Mouse (Mus musculus) MEL (cell line): Measurements from ENCODE around the gene Dpf3. TPM values are rescaled to one million over a fixed set of nuclear protein-coding genes. Genes with fewer than 3 reads are reported as not detected.
A peak's percentile ranks its signal among the peaks of the same experiment; 100 is the strongest.

Source experiments
- DNase-seq: peaks from one replicate; pipeline ENCODE4 v3.0.0; 2011; ENCODE audit warnings: low read depth, low spot score
- H3K27ac ChIP-seq: 2 replicates; pipeline ENCODE4 v1.5.1; 2012; ENCODE audit warnings: low read depth, mild to moderate bottlenecking, control low read depth, low read length, moderate library complexity; ENCODE audit not compliant: control insufficient read depth
- H3K27me3 ChIP-seq, 2 experiments: fragments of 150-350 bp in 1 of 2; sonication (generic) in 1 of 2; 2 replicates each; pipeline ENCODE4 v1.6.1; 2012; ENCODE audit warnings: low read length in 2 of 2, mild to moderate bottlenecking in 2 of 2, improper control_type of control experiment in 1 of 2, moderate library complexity in 1 of 2; ENCODE audit not compliant: insufficient read depth in 2 of 2, control insufficient read depth in 1 of 2
- H3K36me3 ChIP-seq, 2 experiments: 2 replicates each; pipeline ENCODE4 v1.6.1; 2012 to 2014; ENCODE audit warnings: low read length in 2 of 2, improper control_type of control experiment in 1 of 2, inconsistent platforms in 1 of 2, mild to moderate bottlenecking in 1 of 2; ENCODE audit not compliant: insufficient read depth in 2 of 2, control insufficient read depth in 1 of 2
- H3K4me1 ChIP-seq, 2 experiments: fragments of 150-350 bp in 1 of 2; sonication (generic) in 1 of 2; 2 replicates each; pipeline ENCODE4 v1.6.1; 2012; ENCODE audit warnings: low read length in 2 of 2, improper control_type of control experiment in 1 of 2, mild to moderate bottlenecking in 1 of 2; ENCODE audit not compliant: insufficient read depth in 2 of 2, control insufficient read depth in 1 of 2
- H3K4me3 ChIP-seq, 2 experiments: fragments of 150-350 bp in 1 of 2; sonication (generic) in 1 of 2; 2 replicates each; pipeline ENCODE4 v1.5.1; 2012; ENCODE audit warnings: low read depth in 2 of 2, low read length in 2 of 2, mild to moderate bottlenecking in 2 of 2, moderate library complexity in 2 of 2, control low read depth in 1 of 2, improper control_type of control experiment in 1 of 2; ENCODE audit not compliant: control insufficient read depth in 1 of 2, insufficient read depth in 1 of 2
- H3K79me2 ChIP-seq: 2 replicates; pipeline ENCODE4 v1.6.1; 2012; ENCODE audit warnings: mild to moderate bottlenecking, low read length, moderate library complexity; ENCODE audit not compliant: control insufficient read depth, poor library complexity, insufficient read depth
- H3K9ac ChIP-seq: 2 replicates; pipeline ENCODE4 v1.6.1; 2012; ENCODE audit warnings: low read depth, mild to moderate bottlenecking, control low read depth, low read length, moderate library complexity; ENCODE audit not compliant: control insufficient read depth, poor library complexity, severe bottlenecking
- H3K9me3 ChIP-seq: fragments of 150-350 bp; sonication (generic); replicated peaks from 2 replicates; pipeline ENCODE4 v1.6.1; 2012; ENCODE audit warnings: mild to moderate bottlenecking, low read length, improper control_type of control experiment, moderate library complexity; ENCODE audit not compliant: insufficient read depth
- BHLHE40 ChIP-seq: IDR thresholded peaks from 2 replicates; pipeline ENCODE4 v1.6.1; 2012; ENCODE audit warnings: low read depth, mild to moderate bottlenecking, inconsistent platforms, low read length, improper control_type of control experiment, borderline replicate concordance
- CHD1 ChIP-seq: IDR thresholded peaks from 2 replicates; pipeline ENCODE4 v1.6.1; 2012; ENCODE audit warnings: low read depth, mild to moderate bottlenecking, inconsistent platforms, low read length, improper control_type of control experiment
- CTCF ChIP-seq, 3 experiments: IDR thresholded peaks in 2 of 3; conservative IDR thresholded peaks in 1 of 3; 2 replicates each; pipeline ENCODE4 v1.5.1; 2011 to 2012; ENCODE audit warnings: low read length in 3 of 3, low read depth in 2 of 3, mild to moderate bottlenecking in 2 of 3, improper control_type of control experiment in 1 of 3, inconsistent platforms in 1 of 3, mixed read lengths in 1 of 3, moderate library complexity in 1 of 3; ENCODE audit not compliant: control insufficient read depth in 1 of 3, insufficient read depth in 1 of 3, poor library complexity in 1 of 3, severe bottlenecking in 1 of 3
- E2F4 ChIP-seq: IDR thresholded peaks from 2 replicates; pipeline ENCODE4 v1.6.1; 2011; ENCODE audit warnings: low read depth, low read length, improper control_type of control experiment, borderline replicate concordance
- EP300 ChIP-seq, 2 experiments: IDR thresholded peaks; 2 replicates each; pipeline ENCODE4 v1.6.1; 2011; ENCODE audit warnings: improper control_type of control experiment in 2 of 2, low read length in 2 of 2, low read depth in 1 of 2, mild to moderate bottlenecking in 1 of 2
- GATA1 ChIP-seq: IDR thresholded peaks from 2 replicates; pipeline ENCODE4 v1.6.1; 2011; ENCODE audit warnings: low read depth, low read length, improper control_type of control experiment
- MAX ChIP-seq: IDR thresholded peaks from 2 replicates; pipeline ENCODE4 v1.6.1; 2011; ENCODE audit warnings: low read length, improper control_type of control experiment
- MAZ ChIP-seq: IDR thresholded peaks from 2 replicates; pipeline ENCODE4 v1.6.1; 2012; ENCODE audit warnings: low read depth, mild to moderate bottlenecking, inconsistent platforms, low read length, improper control_type of control experiment
- MXI1 ChIP-seq: IDR thresholded peaks from 2 replicates; pipeline ENCODE4 v1.6.1; 2011; ENCODE audit warnings: mild to moderate bottlenecking, low read depth, low read length, improper control_type of control experiment
- MYB ChIP-seq: IDR thresholded peaks from 2 replicates; pipeline ENCODE4 v1.6.1; 2011; ENCODE audit warnings: mild to moderate bottlenecking, low read depth, low read length, improper control_type of control experiment
- MYC ChIP-seq: IDR thresholded peaks from 2 replicates; pipeline ENCODE4 v1.6.1; 2011; ENCODE audit warnings: low read depth, mild to moderate bottlenecking, low read length, improper control_type of control experiment, moderate library complexity
- POLR2A ChIP-seq, 2 experiments: IDR thresholded peaks; 2 replicates each; pipeline ENCODE4 v1.6.1; 2011 to 2012; ENCODE audit warnings: low read length in 2 of 2, mild to moderate bottlenecking in 2 of 2, control low read depth in 1 of 2, improper control_type of control experiment in 1 of 2, low read depth in 1 of 2, moderate library complexity in 1 of 2; ENCODE audit not compliant: control insufficient read depth in 1 of 2, insufficient read depth in 1 of 2, poor library complexity in 1 of 2
- POLR2AphosphoS5 ChIP-seq: IDR thresholded peaks from 2 replicates; pipeline ENCODE4 v1.6.1; 2012; ENCODE audit warnings: low read depth, borderline replicate concordance, mild to moderate bottlenecking, inconsistent platforms, low read length, moderate library complexity, mixed read lengths
- RAD21 ChIP-seq: IDR thresholded peaks from 2 replicates; pipeline ENCODE4 v1.6.1; 2011; ENCODE audit warnings: mild to moderate bottlenecking, low read depth, low read length, improper control_type of control experiment
- SMC3 ChIP-seq: IDR thresholded peaks from 2 replicates; pipeline ENCODE4 v1.6.1; 2011; ENCODE audit warnings: low read depth, low read length, improper control_type of control experiment
- TAL1 ChIP-seq: IDR thresholded peaks from 2 replicates; pipeline ENCODE4 v1.6.1; 2012; ENCODE audit warnings: mild to moderate bottlenecking, inconsistent platforms, low read length, moderate library complexity, mixed read lengths
- TBP ChIP-seq: IDR thresholded peaks from 2 replicates; pipeline ENCODE4 v1.8.0; 2011; ENCODE audit warnings: low read depth, low read length, improper control_type of control experiment
- TCF12 ChIP-seq: IDR thresholded peaks from 2 replicates; pipeline ENCODE4 v1.6.1; 2014; ENCODE audit warnings: low read depth, mild to moderate bottlenecking, inconsistent platforms, low read length, improper control_type of control experiment, moderate library complexity
- UBTF ChIP-seq: IDR thresholded peaks from 2 replicates; pipeline ENCODE4 v1.6.1; 2012; ENCODE audit warnings: low read depth, mild to moderate bottlenecking, inconsistent platforms, low read length, improper control_type of control experiment, moderate library complexity, borderline replicate concordance; ENCODE audit not compliant: insufficient read depth
- USF2 ChIP-seq, 2 experiments: IDR thresholded peaks; 2 replicates each; pipeline ENCODE4 v1.6.1; 2011 to 2012; ENCODE audit warnings: improper control_type of control experiment in 2 of 2, low read length in 2 of 2, borderline replicate concordance in 1 of 2, inconsistent platforms in 1 of 2, low read depth in 1 of 2, mild to moderate bottlenecking in 1 of 2; ENCODE audit not compliant: insufficient read depth in 1 of 2
- ZNF384 ChIP-seq: IDR thresholded peaks from 2 replicates; pipeline ENCODE4 v1.6.1; 2012; ENCODE audit warnings: low read depth, mild to moderate bottlenecking, inconsistent platforms, low read length, improper control_type of control experiment
- polyA plus RNA-seq, 2 experiments: library from polyadenylated mRNA; stranded (reverse) in 1 of 2; unstranded in 1 of 2; fragments of >175 nt in 1 of 2; fragments of >200 nt in 1 of 2; gene quantifications; 2 replicates each; pipeline versions ENCODE4 v1.2.1 to v1.2.4; 2012; ENCODE audit warnings: low replicate concordance in 2 of 2, low read depth in 1 of 2; ENCODE audit not compliant: insufficient read length in 2 of 2, insufficient read depth in 1 of 2, missing spikeins in 1 of 2
- total RNA-seq: library from RNA; depleted of rRNA; stranded (reverse); fragments of 300-350 nt; gene quantifications from 2 replicates; pipeline ENCODE4 v1.2.3, GENCODE M21; 2012

Dpf3 gene
- total and polyA plus RNA-seq, 3 experiments, result 4.2 to 6.8 TPM; not detected in 1

DNA sequence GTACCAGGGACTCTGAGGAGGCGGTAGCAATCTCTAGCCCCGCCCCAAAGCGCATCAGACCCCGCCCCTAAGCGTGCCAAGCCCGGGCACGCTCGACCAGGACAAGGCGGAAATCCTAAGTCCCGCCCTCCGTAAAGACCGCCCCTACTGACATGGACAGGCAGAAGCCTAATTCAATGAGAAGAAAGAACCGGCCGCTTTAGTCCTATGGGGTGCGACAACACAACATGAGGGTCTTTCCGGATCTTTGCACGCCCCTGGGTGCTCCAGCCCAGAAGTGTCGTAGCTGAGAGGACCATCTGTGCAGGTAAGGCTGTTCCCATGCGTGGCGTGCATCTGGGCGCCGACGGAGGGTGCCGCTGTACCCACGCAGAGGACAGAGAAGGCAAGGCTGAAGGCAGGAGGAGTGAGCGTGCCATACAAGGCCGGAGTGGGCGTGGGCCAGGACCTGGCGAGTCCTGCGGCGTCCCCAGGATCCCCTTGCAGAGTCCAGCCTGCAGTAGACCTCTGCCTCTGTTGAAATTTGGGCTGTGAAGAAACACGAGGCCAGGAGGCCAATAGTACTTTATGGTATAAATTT is 32.9 kb upstream of the Dpf3 start, which contains the start of gene Dcaf4 (continued):
- TF ChIP-seq CTCF (IDR thresholded peaks at IDR 0.05 in 2 of 3, conservative IDR thresholded peaks at IDR 0.05 in 1 of 3; ENCODE audit: control insufficient read depth in 1 of 3, insufficient read depth in 1 of 3, low read depth in 2 of 3, low read length in 3 of 3, poor library complexity in 1 of 3, severe bottlenecking in 1 of 3) (no peak), TBP (no peak), MYC (peak; percentile 49), MXI1 (peak; percentile 88), RAD21 (no peak; the same call in 1 of the 2 replicates), TCF12 (no peak), POLR2A (IDR thresholded peaks at IDR 0.05; ENCODE audit: control insufficient read depth in 1 of 2, insufficient read depth in 1 of 2, low read depth in 1 of 2, low read length in 2 of 2, poor library complexity in 1 of 2) (peak; percentile 52 to 72; a peak in 3 of 4 replicates), MAX (peak; percentile 71), USF2 (IDR thresholded peaks at IDR 0.05; ENCODE audit: borderline replicate concordance in 1 of 2, insufficient read depth in 1 of 2, low read depth in 1 of 2, low read length in 2 of 2) (no peak), CHD1 (no peak)

DNA sequence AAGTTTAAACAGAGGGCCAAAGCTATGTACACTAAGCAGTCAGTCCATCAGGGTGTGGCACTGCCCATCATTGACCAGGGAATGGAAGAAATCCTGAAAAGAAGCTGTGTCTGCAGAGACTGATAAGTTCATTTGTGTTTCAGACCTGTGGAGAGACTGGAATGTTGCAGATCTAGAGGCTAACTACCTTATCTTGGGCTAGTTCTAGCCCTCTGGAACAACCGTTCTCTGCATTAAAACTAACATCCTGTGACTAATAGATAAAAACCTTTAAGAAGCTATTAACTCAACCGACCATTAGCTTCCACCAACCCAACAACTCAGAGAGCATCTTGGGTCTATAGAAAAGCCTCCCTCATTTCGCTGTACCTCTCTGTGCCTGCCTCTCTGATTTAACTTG is 30.1 kb upstream of the Dpf3 start:
- Histone ChIP-seq H3K9me3 (no peaks in the 10 kb centered on the region), H3K79me2 (peaks cover 1% of the 10 kb centered on the region), H3K27me3 (no peaks in the 10 kb centered on the region), H3K9ac (no peak overlapping the region), H3K36me3 (peaks cover 0 to 28% of the 10 kb centered on the region in 2 experiments; a peak in 2 of 4 replicates), H3K4me1 (peaks cover 23 to 24% of the 10 kb centered on the region in 2 experiments), H3K27ac (peak overlapping the region; percentile 31; the same call in 1 of the 2 replicates), H3K4me3 (no peak overlapping the region)
- peak; percentile 67 for DNase-seq
- TF ChIP-seq SMC3 (no peak), GATA1 (peak; percentile 90), POLR2AphosphoS5 (no peak), TAL1 (peak; percentile 80), ZNF384 (no peak), TCF12 (peak; percentile 73), MYB (peak; percentile 74), EP300 (IDR thresholded peaks at IDR 0.05; ENCODE audit: low read depth in 1 of 2, low read length in 2 of 2) (peak; percentile 87 to 90), CHD1 (no peak)

- DNase-seq, result no peak
- Histone ChIP-seq H3K27ac (no peak overlapping the region), H3K4me3 (no peak overlapping the region), H3K27me3 (no peaks in the 10 kb centered on the region), H3K9me3 (no peaks in the 10 kb centered on the region), H3K4me1 (peaks cover 15 to 22% of the 10 kb centered on the region in 2 experiments), H3K9ac (no peak overlapping the region), H3K79me2 (no peaks in the 10 kb centered on the region), H3K36me3 (peaks cover 0 to 23% of the 10 kb centered on the region in 2 experiments; a peak in 2 of 4 replicates)
- TF ChIP-seq CHD1 (no peak), RAD21 (no peak), UBTF (no peak), E2F4 (no peak), MAZ (no peak), MYB (no peak), BHLHE40 (no peak)
Measured at GRCm38 (mm10) chr12:83514216-83514615, 26.7 kb upstream of the Dpf3 start.
